Mouse (Mus musculus) cerebellum, postnatal 25 days (tissue): ENCODE measurements at regions not wholly inside any gene's neighbourhood (a gene's known extent, or its start where the extent isn't known, plus 50 kb on each side); places are given as distances from the start of the nearest gene placed in this dataset.
A peak's percentile ranks its signal among the peaks of the same experiment; 100 is the strongest.

Experiments
- DNase-seq, 2 experiments: peaks; one replicate each; pipeline ENCODE4 v3.0.0; 2021; ENCODE audit warnings: mixed read lengths in 2 of 2

GRCm38 (mm10) chr13:37621319-37622050 lies 156.7 kb upstream of the Rreb1 start:
- DNase-seq, result no peak

- DNase-seq, result no peak
These were observed 155.7 kb upstream of the Rreb1 start for GRCm38 (mm10) chr13:37622366-37623088.

- no peak for DNase-seq
These were observed 153.5 kb upstream of the Rreb1 start for GRCm38 (mm10) chr13:37624741-37625140.

DNA sequence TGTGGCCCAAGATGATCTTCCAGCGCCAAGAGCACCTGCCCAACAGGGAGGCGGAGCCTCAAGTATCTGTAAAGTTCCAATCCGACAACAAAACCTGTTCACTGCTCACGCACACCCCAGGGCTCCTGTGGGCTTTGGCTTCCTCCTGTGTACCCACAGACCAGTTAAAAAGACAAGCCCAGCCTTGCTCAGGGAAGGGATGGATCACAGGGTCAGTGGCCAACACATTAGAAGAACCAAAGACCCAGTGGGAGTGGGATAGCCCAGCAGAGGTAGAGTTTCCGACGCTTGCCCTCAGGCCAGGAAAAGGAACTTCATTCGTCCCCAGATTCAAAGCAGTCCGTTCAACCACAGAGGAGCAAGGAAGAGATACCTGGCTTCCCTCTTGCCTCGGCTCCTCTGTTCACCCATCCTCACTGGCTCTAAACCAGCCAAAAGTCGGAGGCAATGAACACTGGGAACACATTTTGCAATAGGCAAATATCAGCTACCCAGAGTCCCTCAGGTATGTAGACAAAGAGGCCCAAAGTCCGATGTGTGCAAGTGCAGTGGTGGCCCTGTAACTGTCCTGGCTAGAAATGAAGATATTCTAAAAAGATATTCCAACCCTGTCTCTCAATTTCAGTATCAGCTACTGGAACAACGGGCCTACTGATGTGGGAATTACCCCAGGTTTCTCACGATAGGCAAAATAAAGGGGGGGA lies 152.5 kb upstream of the Rreb1 start:
- DNase-seq, result no peak

- DNase-seq, result no peak
These were observed 149.6 kb upstream of the Rreb1 start for GRCm38 (mm10) chr13:37628391-37629270.

DNA sequence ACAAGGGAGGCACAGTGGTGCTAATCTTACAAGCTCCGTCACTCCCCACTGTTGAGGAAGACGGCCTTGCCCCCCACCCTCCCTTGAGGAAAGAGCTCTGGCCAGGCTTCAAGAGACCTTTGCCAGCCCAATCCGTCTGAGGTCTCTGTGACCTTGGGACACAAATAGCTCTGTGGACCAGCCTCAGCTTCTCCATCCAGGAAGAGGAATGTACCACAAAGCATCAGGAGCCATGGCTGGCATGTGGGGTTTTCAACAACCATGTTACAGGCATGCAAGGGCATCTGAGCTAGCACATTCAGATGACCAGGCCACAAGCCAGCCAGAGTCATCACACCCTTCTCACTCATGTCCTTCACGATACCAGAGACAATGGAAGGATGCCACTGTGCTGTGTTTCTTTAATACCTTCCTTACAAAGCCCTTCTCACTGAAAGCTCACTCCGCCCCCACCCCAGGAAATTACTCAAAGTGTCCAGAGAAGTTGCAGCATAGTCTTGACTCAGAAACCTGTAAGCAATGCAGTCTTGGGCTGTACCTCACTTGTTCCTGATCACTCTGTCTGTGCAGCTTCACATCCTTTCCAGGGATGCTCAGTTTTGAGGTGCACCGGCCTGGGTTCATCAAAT lies 148.8 kb upstream of the Rreb1 start:
- DNase-seq, result no peak

GRCm38 (mm10) chr13:37632835-37633440 lies 145.3 kb upstream of the Rreb1 start:
- DNase-seq, result no peak

DNA sequence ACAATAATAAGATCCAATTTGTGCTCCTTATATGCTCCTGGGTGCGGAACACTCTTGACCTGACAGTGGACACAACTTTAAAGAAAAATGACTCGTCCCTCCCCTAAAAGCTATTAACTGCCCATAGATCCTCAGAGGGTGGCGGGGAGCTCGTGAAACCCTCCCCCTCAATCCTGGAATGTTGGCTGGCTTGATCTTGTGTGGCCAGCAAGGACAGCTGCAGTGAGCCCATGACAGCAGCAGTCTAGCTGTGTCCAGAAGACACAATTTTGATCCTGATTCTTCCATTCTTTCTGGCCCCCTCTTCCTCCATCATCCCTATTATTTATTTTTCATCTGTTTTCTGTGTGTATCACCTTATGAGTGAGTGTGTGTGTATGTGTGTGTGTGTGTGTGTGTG lies 141.8 kb upstream of the Rreb1 start:
- DNase-seq, result no peak

DNA sequence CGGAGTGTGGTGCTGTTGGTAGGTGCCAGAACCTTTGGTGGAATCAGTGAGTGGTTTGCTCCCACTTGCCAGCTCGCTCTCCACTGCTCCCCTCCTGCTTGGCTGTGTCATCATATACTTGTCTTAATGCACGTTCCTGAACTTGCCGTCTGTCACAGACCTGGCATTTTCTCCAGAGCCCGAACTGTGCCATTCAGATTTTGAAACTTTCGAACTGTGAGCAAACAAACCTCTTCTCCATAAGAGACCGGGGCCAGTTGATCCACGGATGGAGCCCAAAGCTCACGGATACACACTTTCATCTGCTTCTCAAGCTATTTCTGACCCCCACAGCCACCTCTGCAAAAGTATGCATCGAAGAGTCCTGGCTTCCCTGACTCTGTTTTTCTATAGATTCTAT lies 141.0 kb upstream of the Rreb1 start:
- DNase-seq, result no peak

DNA sequence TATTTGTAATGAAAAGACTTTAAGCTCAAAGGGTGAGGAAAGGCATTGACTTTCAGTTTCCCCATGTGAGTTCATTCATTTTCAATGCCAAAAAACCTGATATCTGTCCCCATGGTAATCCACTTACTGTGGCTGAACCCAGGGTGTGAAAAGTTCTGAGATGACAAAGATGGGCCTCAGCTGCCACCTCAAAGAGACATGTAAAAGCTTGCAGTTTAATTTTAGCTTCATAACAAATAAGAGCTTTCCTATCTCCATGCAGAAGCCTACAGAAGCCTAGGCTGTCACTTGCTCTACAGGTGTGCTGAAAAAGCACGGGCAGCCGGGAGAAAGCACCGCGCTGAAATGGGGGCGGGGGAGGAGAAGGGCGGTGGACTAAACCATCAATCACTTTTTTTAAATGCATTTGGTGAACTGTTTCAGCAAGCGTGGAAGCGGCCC lies 140.1 kb upstream of the Rreb1 start:
- DNase-seq, result no peak

DNA sequence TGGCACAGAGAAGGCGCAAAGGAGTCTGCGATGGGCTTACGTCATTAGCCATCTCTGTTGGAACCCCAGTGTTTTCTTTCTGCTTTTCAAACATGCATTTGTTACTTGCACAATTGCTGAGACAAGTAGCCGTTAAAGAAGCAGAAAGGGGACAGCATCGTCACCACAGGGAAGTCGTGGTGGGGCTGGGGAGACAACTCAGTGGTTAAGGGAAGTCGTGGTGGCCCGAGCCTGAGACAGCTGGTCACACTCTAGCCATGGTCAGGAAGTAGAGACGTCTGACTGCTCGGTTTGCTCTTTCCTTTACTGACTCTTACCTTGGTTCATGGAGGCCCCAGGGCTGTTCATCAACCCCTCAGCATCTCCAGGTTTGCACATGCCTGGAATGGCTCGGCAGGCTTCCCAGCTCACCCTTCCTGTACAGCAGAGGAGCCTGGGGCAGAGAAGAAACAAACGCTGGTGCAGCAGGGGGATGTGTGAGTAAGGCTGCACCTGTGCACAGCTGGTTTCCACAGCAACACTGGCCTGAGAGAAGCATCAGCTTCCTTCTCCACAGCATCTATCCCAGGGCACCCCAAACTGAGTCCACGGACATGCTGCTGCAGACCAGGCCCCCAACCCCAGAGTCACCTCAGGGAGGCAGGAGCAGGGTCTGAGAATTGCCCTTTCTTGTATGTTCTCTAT lies 135.6 kb upstream of the Rreb1 start:
- no peak for DNase-seq

DNA sequence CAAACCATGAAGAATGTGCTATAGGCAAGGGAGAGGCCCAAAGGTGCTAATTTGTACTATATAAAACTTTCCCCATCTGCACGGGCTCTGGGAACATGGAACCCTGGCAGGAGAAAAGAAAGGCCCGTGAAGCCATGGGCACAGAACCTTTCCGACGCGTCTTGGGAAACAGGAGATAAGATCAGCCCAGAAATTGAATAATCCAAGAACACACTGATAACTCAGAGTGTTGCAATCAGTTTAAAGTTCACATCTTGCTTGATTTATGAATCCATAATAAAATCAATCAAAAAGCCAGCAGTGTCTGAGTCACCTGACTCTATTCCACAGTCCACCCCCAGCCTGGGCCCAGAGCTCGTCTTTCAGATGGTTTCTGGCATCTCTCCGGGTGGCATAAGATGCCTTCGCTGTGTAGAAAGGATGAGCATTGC lies 133.4 kb upstream of the Rreb1 start:
- no peak for DNase-seq

DNA sequence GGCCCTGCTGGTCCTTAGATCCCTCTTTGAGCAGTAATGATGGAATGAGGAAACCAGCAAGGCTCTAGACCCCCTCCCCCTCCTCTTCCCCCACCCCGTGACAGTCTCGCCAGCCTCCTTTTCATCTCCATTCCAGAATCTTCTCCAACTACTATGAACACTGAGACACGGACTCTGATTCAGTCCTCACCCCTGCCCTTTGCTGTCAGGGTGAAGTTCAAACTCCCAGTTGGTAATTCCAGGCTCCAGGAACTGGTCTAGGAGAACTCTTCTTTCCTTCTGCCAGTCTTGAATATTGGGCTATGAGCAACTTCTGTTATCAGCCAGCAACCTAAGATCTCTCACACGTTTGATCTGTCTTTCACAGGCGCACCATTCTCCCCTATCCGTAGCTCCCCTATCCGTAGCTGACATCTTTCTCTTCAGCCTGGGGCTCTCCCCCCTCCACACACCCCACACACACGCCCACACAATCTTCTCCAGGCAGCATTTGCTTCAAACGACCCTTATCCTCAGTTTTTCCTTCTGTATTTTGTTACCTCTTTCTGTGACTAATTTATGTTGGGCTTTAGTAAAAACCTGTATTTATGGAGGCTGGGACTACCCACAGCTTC lies 128.6 kb upstream of the Rreb1 start:
- no peak for DNase-seq

- no peak for DNase-seq
These were observed 126.8 kb upstream of the Rreb1 start for GRCm38 (mm10) chr13:37651221-37651946.

DNA sequence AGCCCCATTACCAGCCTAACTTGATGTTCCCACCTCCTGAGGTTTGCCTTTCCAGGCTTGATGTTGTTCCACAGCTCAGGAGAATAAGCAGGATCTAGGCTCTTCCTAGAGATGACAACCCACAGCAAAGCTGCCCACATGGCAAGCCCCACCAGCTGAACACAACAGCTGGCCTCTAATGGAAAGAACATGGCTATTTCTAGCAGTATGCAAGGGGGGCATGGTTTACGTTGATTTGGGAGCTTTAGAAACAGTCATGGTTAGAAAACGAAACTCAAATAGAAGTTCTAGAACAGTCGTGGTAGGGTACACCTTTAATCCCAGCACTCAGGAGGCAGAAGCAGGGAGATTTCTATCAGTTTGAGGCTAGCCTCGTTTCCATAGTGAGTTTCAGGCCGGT lies 123.5 kb upstream of the Rreb1 start:
- DNase-seq, result no peak

GRCm38 (mm10) chr13:37657248-37657647 lies 121.0 kb upstream of the Rreb1 start:
- DNase-seq, result peak; percentile 29 to 49

DNA sequence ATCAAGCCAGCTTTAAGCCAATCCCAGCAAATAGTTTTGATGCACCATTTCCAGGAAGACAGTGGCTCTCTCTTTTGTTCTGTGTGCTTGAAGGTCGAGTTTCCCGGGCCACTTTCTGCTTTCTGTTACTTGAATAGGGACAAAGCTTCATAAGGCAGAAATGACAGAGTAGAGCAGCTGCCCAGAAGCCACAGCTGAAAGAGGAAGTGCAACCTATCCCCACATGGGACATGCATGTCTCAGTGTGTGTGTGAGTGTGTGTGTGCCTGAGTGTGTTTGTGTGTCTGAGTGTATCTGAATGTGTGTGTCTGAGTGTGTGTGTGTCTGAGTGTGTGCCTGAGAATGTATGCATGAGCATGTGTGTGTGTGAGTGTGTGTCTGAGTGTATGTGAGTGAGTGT lies 120.2 kb upstream of the Rreb1 start:
- DNase-seq, result no peak

DNA sequence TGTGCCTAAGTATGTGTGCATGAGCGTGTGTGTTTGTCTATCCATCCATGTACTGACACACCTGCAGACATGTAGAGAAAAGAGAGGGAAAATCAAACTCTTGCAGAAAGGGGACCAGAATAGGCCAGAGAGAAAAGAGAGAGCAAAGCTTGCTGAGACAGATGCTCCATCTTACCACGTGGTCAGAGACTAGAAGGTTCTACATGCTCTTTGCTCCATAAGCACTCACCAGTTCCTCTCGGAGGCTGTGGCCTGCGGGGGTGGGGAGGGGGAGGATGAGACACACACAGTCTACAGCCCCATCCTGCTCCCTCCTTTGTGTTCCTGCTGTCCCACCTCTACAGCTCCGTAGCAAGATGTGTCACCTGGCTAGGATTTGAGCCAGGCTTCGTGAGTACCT lies 119.7 kb upstream of the Rreb1 start:
- DNase-seq, result no peak

- no peak for DNase-seq
These were observed 118.1 kb upstream of the Rreb1 start for GRCm38 (mm10) chr13:37660083-37660482.

DNA sequence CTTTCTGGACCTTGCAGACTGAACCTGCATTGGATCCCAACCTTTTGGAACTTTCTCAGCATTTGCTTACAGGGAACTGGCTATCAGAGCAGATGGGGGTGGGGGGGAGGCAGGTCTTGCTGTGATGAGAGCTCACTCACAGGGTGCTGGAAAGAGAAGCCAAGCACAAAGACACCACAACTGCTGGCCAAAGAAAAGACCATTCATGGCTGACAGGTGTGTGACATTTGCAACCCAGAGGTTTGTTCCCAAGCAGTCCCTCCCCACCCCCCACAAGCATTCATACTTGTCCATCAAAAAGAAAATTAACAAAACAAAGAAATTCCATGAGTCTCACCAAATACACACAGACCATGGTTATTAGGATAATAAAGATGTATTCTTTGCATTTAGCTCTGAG lies 117.5 kb upstream of the Rreb1 start:
- no peak for DNase-seq
